Mouse (Mus musculus) kidney, embryonic 16.5 days (tissue): ENCODE measurements around the gene Gm10842. TPM values are rescaled to one million over a fixed set of nuclear protein-coding genes. Genes with fewer than 3 reads are reported as not detected.
"Not testable (repeated sequence)": the region's sequence is repeated elsewhere in the genome, so short reads cannot be mapped to it uniquely, and the experiment has no call there.

Source experiments
- ATAC-seq: fragments of 200-750 bp; cut with Nextera tagmentation; 2 replicates; pipeline ENCODE4 v1.8.0; 2017; ENCODE audit warnings: moderate TSS enrichment; ENCODE audit not compliant: low FRiP score, low TSS enrichment
- H3K27ac ChIP-seq: fragments of 300-500 bp; sonication (generic); 2 replicates; pipeline ENCODE4 v1.5.1; 2014; ENCODE audit warnings: low read length
- H3K27me3 ChIP-seq: fragments of 300-500 bp; sonication (generic); 2 replicates; pipeline ENCODE4 v1.6.1; 2014; ENCODE audit warnings: low read length, control low read depth, mixed read lengths; ENCODE audit not compliant: insufficient read depth
- H3K36me3 ChIP-seq: fragments of 300-500 bp; sonication (generic); 2 replicates; pipeline ENCODE4 v1.6.1; 2014; ENCODE audit warnings: low read length, control low read depth, mixed read lengths; ENCODE audit not compliant: insufficient read depth
- H3K4me1 ChIP-seq: fragments of 300-500 bp; sonication (generic); 2 replicates; pipeline ENCODE4 v1.6.1; 2014; ENCODE audit warnings: low read length, control low read depth, mixed read lengths; ENCODE audit not compliant: insufficient read depth
- H3K4me2 ChIP-seq: fragments of 300-500 bp; sonication (generic); replicated peaks from 2 replicates; pipeline ENCODE4 v1.6.1; 2014; ENCODE audit warnings: low read depth, low read length
- H3K4me3 ChIP-seq: fragments of 300-500 bp; sonication (generic); 2 replicates; pipeline ENCODE4 v1.5.1; 2014; ENCODE audit warnings: mild to moderate bottlenecking, low read length
- H3K9ac ChIP-seq: fragments of 300-500 bp; sonication (generic); replicated peaks from 2 replicates; pipeline ENCODE4 v1.6.1; 2014; ENCODE audit warnings: low read length
- H3K9me3 ChIP-seq: fragments of 300-500 bp; sonication (generic); 2 replicates; pipeline ENCODE4 v1.6.1; 2016; ENCODE audit warnings: low read length, control low read depth
- WGBS: fragments of 180-500 bp; shearing (Covaris S2); extraction: QIAGEN DNeasy Blood & Tissue Kit; methylation state at CpG from one replicate; pipeline ENCODE4 v1.1.7; 2014; 5-methylcytosine and 5-hydroxymethylcytosine counted together
- polyA plus RNA-seq: library from polyadenylated mRNA; unstranded; fragments of >200 nt; fragmentation: Nextera tagmentation; extraction: Ambion mirVana; gene quantifications from 2 replicates; pipeline ENCODE4 v1.2.1, GENCODE M21; 2015

Gene Gm10842
- not detected in 2 replicates for polyA plus RNA-seq

- Histone ChIP-seq H3K36me3 (no peaks in the 10 kb centered on the region), H3K4me2 (no peak within 1 kb of the TSS)
- 82% methylated on average over 3 of the region's 3 CpGs for WGBS
Measured at GRCm38 (mm10) chr11:105146593-105146992, at the start of gene Gm10842. Gene Gm10842 (plus strand): TSS chr11:105146893.

GRCm38 (mm10) chr11:105112448-105112847 is 34.2 kb upstream of the Gm10842 start:
- not testable (repeated sequence) for ATAC-seq, H3K36me3 ChIP-seq, H3K27me3 ChIP-seq, H3K9me3 ChIP-seq, H3K4me1 ChIP-seq, H3K27ac ChIP-seq, H3K4me3 ChIP-seq, H3K4me2 ChIP-seq, H3K9ac ChIP-seq
- WGBS, result 73% methylated on average over 16 of the region's 22 CpGs

More at GRCm38 (mm10) chr11:105146593-105146992, at the start of gene Gm10842:
- Histone ChIP-seq H3K4me3 (no peak within 1 kb of the TSS), H3K4me1 (peaks cover 4% of the 10 kb centered on the region; the same call in 1 of the 2 replicates), H3K9me3 (no peaks in the 10 kb centered on the region), H3K27me3 (no peaks in the 10 kb centered on the region), H3K27ac (no peak within 1 kb of the TSS), H3K9ac (no peak within 1 kb of the TSS)
- no peak for ATAC-seq

GRCm38 (mm10) chr11:105117814-105118213 is 28.9 kb upstream of the Gm10842 start:
- H3K9me3 ChIP-seq, result no peaks in the 10 kb centered on the region
- H3K9ac ChIP-seq, result no peak overlapping the region
- H3K4me2 ChIP-seq, result no peak overlapping the region
- ATAC-seq, result no peak
- no peak overlapping the region for H3K27ac ChIP-seq
- 85% methylated on average over 7 of the region's 7 CpGs for WGBS
- no peak overlapping the region for H3K4me3 ChIP-seq
- no peaks in the 10 kb centered on the region for H3K36me3 ChIP-seq
- H3K4me1 ChIP-seq, result no peaks in the 10 kb centered on the region
- no peaks in the 10 kb centered on the region for H3K27me3 ChIP-seq

GRCm38 (mm10) chr11:105120551-105121061 is 26.1 kb upstream of the Gm10842 start:
- ATAC-seq, result no peak
- H3K36me3 ChIP-seq, result no peaks in the 10 kb centered on the region
- 0 out of 2 replicates have a peak, but pooled peaks cover 3% of the 10 kb centered on the region for H3K4me1 ChIP-seq
- 22% methylated on average over 4 of the region's 4 CpGs for WGBS
- H3K27ac ChIP-seq, result no peak overlapping the region
- H3K4me3 ChIP-seq, result no peak overlapping the region
- no peak overlapping the region for H3K4me2 ChIP-seq
- no peaks in the 10 kb centered on the region for H3K27me3 ChIP-seq
- 0 out of 2 replicates have a peak, but pooled peaks cover 2% of the 10 kb centered on the region for H3K9me3 ChIP-seq
- no peak overlapping the region; the same call in 1 of the 2 replicates for H3K9ac ChIP-seq

- H3K9me3 ChIP-seq, H3K4me2 ChIP-seq, H3K4me1 ChIP-seq, H3K36me3 ChIP-seq, H3K27ac ChIP-seq, H3K4me3 ChIP-seq, H3K27me3 ChIP-seq, ATAC-seq, H3K9ac ChIP-seq: not testable (repeated sequence)
- 75% methylated on average over 5 of the region's 5 CpGs for WGBS
Measured at GRCm38 (mm10) chr11:105121792-105122191, 24.9 kb upstream of the Gm10842 start.

- 3% methylated on average over 9 of the region's 9 CpGs for WGBS
- peaks cover 15% of the 10 kb centered on the region for H3K4me1 ChIP-seq
- 0 out of 2 replicates have a peak, but pooled peaks cover 2% of the 10 kb centered on the region for H3K9me3 ChIP-seq
- peak; percentile 73 for ATAC-seq
- no peak overlapping the region for H3K9ac ChIP-seq
- no peak overlapping the region for H3K4me2 ChIP-seq
- peaks cover 4% of the 10 kb centered on the region; the same call in 1 of the 2 replicates for H3K36me3 ChIP-seq
- H3K4me3 ChIP-seq, result no peak overlapping the region
- no peaks in the 10 kb centered on the region for H3K27me3 ChIP-seq
- H3K27ac ChIP-seq, result no peak overlapping the region
Measured at GRCm38 (mm10) chr11:105123986-105124385, 22.7 kb upstream of the Gm10842 start.

GRCm38 (mm10) chr11:105125735-105126519 is 20.8 kb upstream of the Gm10842 start, which contains the start of gene Mettl2:
Gene Mettl2 (plus strand): TSS chr11:105126425.
- ATAC-seq, result peak; percentile 93
- Histone ChIP-seq H3K4me3 (peak within 1 kb of the TSS; percentile 99), H3K27me3 (no peaks in the 10 kb centered on the region), H3K4me2 (peak within 1 kb of the TSS; percentile 95), H3K4me1 (peaks cover 15% of the 10 kb centered on the region), H3K9ac (peak within 1 kb of the TSS; percentile 84), H3K27ac (peak within 1 kb of the TSS; percentile 80), H3K9me3 (0 out of 2 replicates have a peak, but pooled peaks cover 2% of the 10 kb centered on the region), H3K36me3 (peaks cover 13% of the 10 kb centered on the region)
- 2% methylated on average over 29 of the region's 38 CpGs for WGBS

GRCm38 (mm10) chr11:105126520-105127029 is 20.1 kb upstream of the Gm10842 start:
- Histone ChIP-seq H3K9ac (peak overlapping the region; percentile 84), H3K4me3 (peak overlapping the region; percentile 99), H3K4me2 (peak overlapping the region; percentile 95), H3K27me3 (no peaks in the 10 kb centered on the region), H3K9me3 (0 out of 2 replicates have a peak, but pooled peaks cover 2% of the 10 kb centered on the region), H3K36me3 (peaks cover 16% of the 10 kb centered on the region), H3K4me1 (peaks cover 15% of the 10 kb centered on the region), H3K27ac (no peak overlapping the region)
- peak; percentile 4 for ATAC-seq
- WGBS, result under 1% methylated on average over 49 of the region's 49 CpGs

- WGBS, result 94% methylated on average over 7 of the region's 7 CpGs
- H3K4me2 ChIP-seq, result no peak overlapping the region
- ATAC-seq, result no peak
- no peaks in the 10 kb centered on the region for H3K4me1 ChIP-seq
- no peaks in the 10 kb centered on the region for H3K9me3 ChIP-seq
- no peaks in the 10 kb centered on the region for H3K27me3 ChIP-seq
- no peak overlapping the region for H3K27ac ChIP-seq
- no peak overlapping the region for H3K9ac ChIP-seq
- peaks cover 83% of the 10 kb centered on the region for H3K36me3 ChIP-seq
- no peak overlapping the region for H3K4me3 ChIP-seq
Measured at GRCm38 (mm10) chr11:105135692-105136091, 11.0 kb upstream of the Gm10842 start.
